Mouse (Mus musculus): ENCODE data around the gene Zfp106. TPM values are rescaled to one million over a fixed set of nuclear protein-coding genes. Genes with fewer than 3 reads are reported as not detected.

Zfp106 gene
- polyA plus RNA-seq, 1 experiment from 2014 or later: 43.6 TPM

GRCm38 (mm10) chr2:120531223-120531622, 32.4 kb downstream of the Zfp106 start:
- H3K4me2 ChIP-seq: no peak overlapping the region
- WGBS: 93% methylated on average over 4 of the region's 4 CpGs
- no peak overlapping the region for H3K27ac ChIP-seq
- ATAC-seq (replicated peaks): no peak
- no peak overlapping the region for H3K4me3 ChIP-seq
- H3K4me1 ChIP-seq: no peaks in the 10 kb centered on the region
- peaks cover 48% of the 10 kb centered on the region for H3K36me3 ChIP-seq (replicated peaks)
- no peak overlapping the region for H3K9ac ChIP-seq
- H3K27me3 ChIP-seq (replicated peaks): no peaks in the 10 kb centered on the region
- no peaks in the 10 kb centered on the region for H3K9me3 ChIP-seq

GRCm38 (mm10) chr2:120529531-120529930, 34.1 kb downstream of the Zfp106 start:
- Histone ChIP-seq H3K27ac (no peak overlapping the region), H3K4me1 (no peaks in the 10 kb centered on the region), H3K27me3 (replicated peaks) (no peaks in the 10 kb centered on the region), H3K9ac (no peak overlapping the region), H3K4me2 (no peak overlapping the region), H3K9me3 (no peaks in the 10 kb centered on the region), H3K36me3 (replicated peaks) (peaks cover 56% of the 10 kb centered on the region), H3K4me3 (no peak overlapping the region)
- ATAC-seq (replicated peaks): no peak

- peaks cover 62% of the 10 kb centered on the region for H3K36me3 ChIP-seq (replicated peaks)
- 96% methylated on average over 5 of the region's 5 CpGs for WGBS
- H3K27me3 ChIP-seq (replicated peaks): no peaks in the 10 kb centered on the region
- no peak overlapping the region for H3K4me2 ChIP-seq
- no peak overlapping the region for H3K4me3 ChIP-seq
- ATAC-seq (replicated peaks): no peak
- H3K27ac ChIP-seq: no peak overlapping the region
- H3K9ac ChIP-seq: no peak overlapping the region
- H3K4me1 ChIP-seq: no peaks in the 10 kb centered on the region
- H3K9me3 ChIP-seq: no peaks in the 10 kb centered on the region
These were observed 36.9 kb downstream of the Zfp106 start for GRCm38 (mm10) chr2:120526771-120527170.

- H3K36me3 ChIP-seq (replicated peaks): peaks cover 57% of the 10 kb centered on the region
- 91% methylated on average over 5 of the region's 5 CpGs for WGBS
- H3K4me2 ChIP-seq: no peak overlapping the region
- H3K4me1 ChIP-seq: no peaks in the 10 kb centered on the region
- ATAC-seq (replicated peaks): no peak
- no peak overlapping the region for H3K9ac ChIP-seq
- no peak overlapping the region for H3K4me3 ChIP-seq
- no peak overlapping the region for H3K27ac ChIP-seq
- H3K27me3 ChIP-seq (replicated peaks): no peaks in the 10 kb centered on the region
- no peaks in the 10 kb centered on the region for H3K9me3 ChIP-seq
These were observed 45.0 kb downstream of the Zfp106 start for GRCm38 (mm10) chr2:120518547-120519210.

- Histone ChIP-seq H3K4me3 (no peak overlapping the region), H3K4me1 (no peaks in the 10 kb centered on the region), H3K27ac (no peak overlapping the region), H3K9me3 (no peaks in the 10 kb centered on the region), H3K27me3 (replicated peaks) (no peaks in the 10 kb centered on the region), H3K9ac (no peak overlapping the region), H3K36me3 (replicated peaks) (peaks cover 57% of the 10 kb centered on the region), H3K4me2 (no peak overlapping the region)
- 94% methylated on average over 4 of the region's 4 CpGs for WGBS
- ATAC-seq (replicated peaks): no peak
These were observed 49.5 kb downstream of the Zfp106 start for GRCm38 (mm10) chr2:120514181-120514580.

- no peak overlapping the region for H3K4me2 ChIP-seq
- H3K9ac ChIP-seq: no peak overlapping the region
- no peaks in the 10 kb centered on the region for H3K9me3 ChIP-seq
- H3K27ac ChIP-seq: no peak overlapping the region
- no peaks in the 10 kb centered on the region for H3K4me1 ChIP-seq
- H3K36me3 ChIP-seq (replicated peaks): peaks cover 15% of the 10 kb centered on the region
- ATAC-seq (replicated peaks): no peak
- H3K4me3 ChIP-seq: no peak overlapping the region
- no peaks in the 10 kb centered on the region for H3K27me3 ChIP-seq (replicated peaks)
- 88% methylated on average over 5 of the region's 5 CpGs for WGBS
These were observed 59.7 kb downstream of the Zfp106 start for GRCm38 (mm10) chr2:120503992-120504391.

- H3K27ac ChIP-seq: no peak overlapping the region
- H3K27me3 ChIP-seq (replicated peaks): no peaks in the 10 kb centered on the region
- WGBS: 86% methylated on average over 6 of the region's 6 CpGs
- peaks cover 10% of the 10 kb centered on the region for H3K36me3 ChIP-seq (replicated peaks)
- no peaks in the 10 kb centered on the region for H3K9me3 ChIP-seq
- no peak overlapping the region for H3K9ac ChIP-seq
- H3K4me1 ChIP-seq: no peaks in the 10 kb centered on the region
- H3K4me3 ChIP-seq: no peak overlapping the region
- no peak overlapping the region for H3K4me2 ChIP-seq
- no peak for ATAC-seq (replicated peaks)
These were observed 60.5 kb downstream of the Zfp106 start for GRCm38 (mm10) chr2:120503094-120503493.

- Histone ChIP-seq H3K4me2 (no peak overlapping the region), H3K9ac (no peak overlapping the region), H3K36me3 (replicated peaks) (peaks cover 10% of the 10 kb centered on the region)
These were observed 61.0 kb downstream of the Zfp106 start for GRCm38 (mm10) chr2:120502605-120502990.

GRCm38 (mm10) chr2:120501931-120502604, 61.6 kb downstream of the Zfp106 start:
- no peak overlapping the region for H3K4me2 ChIP-seq
- H3K4me1 ChIP-seq: no peaks in the 10 kb centered on the region
- no peaks in the 10 kb centered on the region for H3K27me3 ChIP-seq (replicated peaks)
- H3K36me3 ChIP-seq (replicated peaks): peaks cover 10% of the 10 kb centered on the region
- H3K27ac ChIP-seq: no peak overlapping the region
- no peak overlapping the region for H3K9ac ChIP-seq
- WGBS: 66% methylated on average over 13 of the region's 13 CpGs
- H3K4me3 ChIP-seq: no peak overlapping the region
- no peak for ATAC-seq (replicated peaks)
- H3K9me3 ChIP-seq: no peaks in the 10 kb centered on the region

More at GRCm38 (mm10) chr2:120502605-120502990, 61.0 kb downstream of the Zfp106 start:
- no peaks in the 10 kb centered on the region for H3K27me3 ChIP-seq (replicated peaks)
- H3K9me3 ChIP-seq: no peaks in the 10 kb centered on the region
- WGBS: 78% methylated on average over 3 of the region's 3 CpGs
- no peak overlapping the region for H3K27ac ChIP-seq
- no peaks in the 10 kb centered on the region for H3K4me1 ChIP-seq
- ATAC-seq (replicated peaks): no peak
- no peak overlapping the region for H3K4me3 ChIP-seq

GRCm38 (mm10) chr2:120501136-120501918, 62.3 kb downstream of the Zfp106 start:
- H3K4me1 ChIP-seq: no peaks in the 10 kb centered on the region
- no peak overlapping the region for H3K4me3 ChIP-seq
- no peak for ATAC-seq (replicated peaks)
- H3K4me2 ChIP-seq: no peak overlapping the region
- no peak overlapping the region for H3K9ac ChIP-seq
- no peaks in the 10 kb centered on the region for H3K27me3 ChIP-seq (replicated peaks)
- H3K9me3 ChIP-seq: no peaks in the 10 kb centered on the region
- peaks cover 10% of the 10 kb centered on the region for H3K36me3 ChIP-seq (replicated peaks)
- H3K27ac ChIP-seq: no peak overlapping the region
- WGBS: 31% methylated on average over 17 of the region's 17 CpGs

GRCm38 (mm10) chr2:120499971-120500471, 63.6 kb downstream of the Zfp106 start:
- H3K4me2 ChIP-seq: no peak overlapping the region
- no peaks in the 10 kb centered on the region for H3K9me3 ChIP-seq
- no peaks in the 10 kb centered on the region for H3K36me3 ChIP-seq (replicated peaks)
- 83% methylated on average over 6 of the region's 6 CpGs for WGBS
- no peak overlapping the region for H3K4me3 ChIP-seq
- ATAC-seq (replicated peaks): no peak
- no peaks in the 10 kb centered on the region for H3K27me3 ChIP-seq (replicated peaks)
- H3K27ac ChIP-seq: no peak overlapping the region
- no peaks in the 10 kb centered on the region for H3K4me1 ChIP-seq
- no peak overlapping the region for H3K9ac ChIP-seq

- Histone ChIP-seq H3K36me3 (replicated peaks) (no peaks in the 10 kb centered on the region), H3K27ac (no peak overlapping the region), H3K9me3 (no peaks in the 10 kb centered on the region), H3K27me3 (replicated peaks) (no peaks in the 10 kb centered on the region), H3K4me1 (no peaks in the 10 kb centered on the region), H3K9ac (no peak overlapping the region), H3K4me2 (no peak overlapping the region), H3K4me3 (no peak overlapping the region)
- ATAC-seq (replicated peaks): no peak
- 90% methylated on average over 3 of the region's 3 CpGs for WGBS
These were observed 67.1 kb downstream of the Zfp106 start for GRCm38 (mm10) chr2:120496511-120496910.

Measured in midbrain, embryonic 15.5 days (tissue).